Mouse (Mus musculus) lung, postnatal 36 days (tissue): ENCODE data around the gene Tmem262.

Experiments
- DNase-seq: peaks from one replicate; pipeline ENCODE4 v3.0.0; 2022; ENCODE audit warnings: mixed read lengths

Gene Tmem262

DNA sequence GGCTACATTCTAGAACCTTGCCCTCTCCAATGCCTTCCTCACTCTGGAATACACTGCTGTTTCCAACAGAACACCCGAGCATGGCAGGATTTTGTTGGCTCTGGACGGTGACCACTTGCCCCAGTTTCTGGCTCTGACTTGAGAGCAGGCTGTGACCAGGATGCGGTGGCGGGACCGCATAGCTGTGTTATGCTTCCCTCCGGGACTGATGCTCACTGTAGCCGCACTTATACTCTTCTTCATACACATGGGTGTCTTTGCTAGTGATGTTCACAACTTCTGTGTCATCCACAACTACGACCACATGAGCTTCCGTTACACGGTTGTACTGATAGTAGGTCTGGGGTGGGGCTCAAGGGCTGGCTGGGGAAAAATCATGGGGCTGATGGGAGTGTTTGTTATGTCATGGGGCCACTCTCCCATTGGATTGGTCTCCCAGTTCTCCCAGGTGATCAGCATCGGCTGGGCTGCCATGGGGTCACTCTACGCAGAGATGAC, at the start of gene Tmem262:
Gene Tmem262 (plus strand): TSS at position 51 of the 498 bp plus-strand sequence.
- DNase-seq = no peak

DNA sequence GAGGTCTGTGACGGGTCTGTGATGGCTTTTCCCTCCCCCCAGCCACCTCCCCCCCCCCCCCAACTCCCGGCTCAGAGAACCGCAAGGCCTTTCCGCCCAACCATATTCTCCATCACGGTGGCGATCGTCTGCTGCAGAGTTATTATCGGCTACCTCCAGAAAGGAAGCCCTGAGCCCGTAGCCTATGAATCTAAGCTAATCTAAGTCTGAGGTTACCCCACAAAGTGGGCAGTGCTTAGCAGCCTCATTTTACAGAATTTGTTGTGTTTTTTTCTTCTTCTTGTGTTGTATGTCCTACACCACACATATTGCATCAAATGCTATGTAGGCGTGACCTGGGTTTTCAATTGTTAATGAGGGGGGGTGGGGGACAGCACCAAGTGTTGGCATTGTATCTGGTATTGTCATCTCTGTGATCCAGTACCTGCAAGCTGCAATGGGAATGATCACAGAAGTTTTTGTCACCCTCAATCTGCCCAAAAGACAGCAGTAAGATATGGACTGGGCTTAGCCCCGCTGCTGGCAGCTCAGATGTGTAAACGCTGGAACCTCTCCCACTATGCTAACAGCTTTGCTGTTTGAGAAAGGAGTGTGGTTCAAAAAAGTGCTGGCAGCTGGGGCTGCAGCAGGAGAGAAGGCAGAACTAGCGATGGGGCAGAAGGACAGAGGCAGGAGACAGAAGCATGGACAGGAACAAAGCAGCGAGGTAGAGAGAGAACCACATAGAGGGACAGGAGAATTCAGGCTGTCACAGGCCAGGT, 49.1 kb upstream of the Tmem262 start:
- DNase-seq = no peak

DNA sequence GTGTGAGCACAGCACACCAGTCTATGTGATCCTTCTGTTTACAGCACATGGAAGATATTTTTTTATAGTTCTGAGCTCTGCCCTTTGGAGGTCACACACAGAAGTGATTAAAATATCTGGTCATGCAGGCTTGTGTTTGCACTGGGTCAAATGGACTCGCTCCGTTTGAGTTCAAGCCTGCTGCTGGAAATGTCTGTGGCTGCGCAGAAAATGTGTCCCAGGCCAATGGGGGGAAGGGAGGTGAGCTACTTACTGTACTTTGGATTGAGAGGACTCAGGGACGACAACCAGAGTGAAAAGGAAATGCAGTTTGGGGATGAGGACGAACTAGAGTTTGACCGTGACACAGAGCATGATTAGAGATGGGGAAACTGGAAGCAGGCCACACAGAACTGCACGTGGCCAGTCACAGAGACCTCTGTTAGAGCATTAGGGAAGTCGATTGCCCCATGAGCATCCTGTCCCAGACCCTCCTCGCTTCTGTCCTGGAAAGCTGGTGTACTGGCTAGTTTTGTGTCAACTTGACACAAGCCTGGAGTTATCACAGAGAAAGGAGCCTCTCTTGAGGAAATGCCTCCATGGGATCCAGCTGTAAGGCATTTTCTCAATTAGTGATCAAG, 43.8 kb upstream of the Tmem262 start:
- DNase-seq = no peak

DNA sequence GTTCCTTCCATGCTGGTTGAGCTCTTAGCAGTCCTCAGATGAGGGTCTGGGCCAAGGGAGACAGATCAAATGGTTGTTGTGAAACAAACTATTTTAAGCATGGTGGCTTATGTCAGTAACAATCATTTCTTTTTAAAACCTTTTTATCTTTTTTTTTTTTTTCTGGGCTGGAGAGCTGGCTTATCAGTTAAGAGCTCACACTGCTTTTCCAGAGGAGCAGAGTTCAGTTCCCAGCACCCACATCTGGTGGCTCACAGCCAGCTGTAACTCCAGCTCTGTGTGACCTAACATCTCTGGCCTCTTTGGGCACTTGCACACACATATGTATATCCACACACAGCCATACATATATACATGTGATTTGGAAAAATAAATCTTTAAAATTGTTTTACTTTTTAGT, 42.1 kb upstream of the Tmem262 start:
- no peak for DNase-seq

DNA sequence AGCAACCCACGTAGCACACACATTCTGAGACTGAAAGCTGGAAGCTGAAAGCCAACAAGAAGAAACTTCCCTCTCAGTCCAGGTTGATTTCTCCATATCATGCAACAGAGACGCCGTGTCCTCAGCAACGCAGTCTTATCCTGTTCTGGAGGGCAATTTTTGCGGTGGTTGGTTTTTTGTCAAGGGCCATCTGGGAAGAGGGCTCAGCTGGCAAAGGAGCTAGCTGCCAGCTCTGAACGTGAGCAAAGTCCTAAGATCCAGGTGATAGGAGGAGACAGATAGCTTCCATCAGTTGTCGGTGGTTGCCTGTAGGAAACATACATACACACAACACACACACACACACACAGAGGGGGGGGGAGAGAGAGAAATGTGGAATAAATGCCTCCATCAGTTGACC, 41.5 kb upstream of the Tmem262 start:
- no peak for DNase-seq

DNA sequence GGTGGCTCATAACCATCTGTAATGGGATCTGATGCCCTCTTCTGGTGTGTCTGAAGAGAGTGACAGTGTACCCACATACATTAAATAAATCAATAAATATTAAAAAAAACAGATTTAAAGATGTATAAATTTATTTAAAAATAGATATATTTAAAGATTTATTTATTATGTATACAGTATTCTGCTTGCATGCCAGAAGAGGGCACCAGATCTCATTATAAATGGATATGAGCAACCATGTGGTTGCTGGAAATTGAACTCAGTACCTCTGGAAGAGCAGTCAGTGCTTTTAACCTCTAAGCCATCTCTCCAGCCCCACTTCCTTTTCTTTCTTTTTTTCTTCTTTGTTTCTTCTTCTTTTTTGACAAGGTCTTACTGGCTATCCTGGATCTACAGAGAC, 39.8 kb upstream of the Tmem262 start:
- no peak for DNase-seq

DNA sequence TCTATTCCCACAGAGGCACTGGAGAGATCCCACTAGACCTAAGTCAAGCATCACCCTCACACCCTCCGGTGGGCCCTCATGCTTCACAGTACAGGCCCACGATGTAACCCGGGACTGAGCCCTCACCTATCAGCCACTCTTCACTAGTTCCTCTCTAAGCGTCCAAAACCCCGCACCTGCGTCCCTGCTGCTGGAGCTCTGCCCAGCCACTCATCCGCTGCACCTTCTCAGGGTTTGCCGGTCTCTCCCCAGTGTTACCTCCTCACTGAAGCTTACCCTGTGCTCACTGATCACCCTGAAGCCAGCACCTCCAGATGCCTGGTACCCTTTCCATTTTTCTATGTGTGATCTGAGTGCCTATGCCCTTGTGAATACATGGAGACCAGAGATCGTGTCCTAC, 37.5 kb upstream of the Tmem262 start:
- no peak for DNase-seq

DNA sequence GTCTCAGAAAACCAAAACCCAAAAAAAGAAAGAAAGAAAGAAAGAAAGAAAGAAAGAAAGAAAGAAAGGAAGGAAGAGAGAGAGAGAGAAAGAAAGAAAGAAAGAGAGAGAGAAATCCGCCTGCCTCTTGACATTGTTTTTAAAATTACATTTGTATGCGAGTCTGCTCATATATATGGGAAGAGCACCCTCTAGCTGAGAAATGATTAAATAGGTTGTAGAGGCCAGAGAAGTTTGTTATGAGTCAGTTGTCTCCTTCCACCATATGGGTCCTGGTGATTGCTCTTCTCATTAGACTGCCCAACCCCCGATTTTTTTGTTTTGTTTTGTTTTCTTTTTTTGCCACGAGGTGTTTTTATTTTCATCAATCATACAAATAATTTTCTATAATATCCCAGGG, 35.7 kb upstream of the Tmem262 start:
- DNase-seq = peak; percentile 43

DNA sequence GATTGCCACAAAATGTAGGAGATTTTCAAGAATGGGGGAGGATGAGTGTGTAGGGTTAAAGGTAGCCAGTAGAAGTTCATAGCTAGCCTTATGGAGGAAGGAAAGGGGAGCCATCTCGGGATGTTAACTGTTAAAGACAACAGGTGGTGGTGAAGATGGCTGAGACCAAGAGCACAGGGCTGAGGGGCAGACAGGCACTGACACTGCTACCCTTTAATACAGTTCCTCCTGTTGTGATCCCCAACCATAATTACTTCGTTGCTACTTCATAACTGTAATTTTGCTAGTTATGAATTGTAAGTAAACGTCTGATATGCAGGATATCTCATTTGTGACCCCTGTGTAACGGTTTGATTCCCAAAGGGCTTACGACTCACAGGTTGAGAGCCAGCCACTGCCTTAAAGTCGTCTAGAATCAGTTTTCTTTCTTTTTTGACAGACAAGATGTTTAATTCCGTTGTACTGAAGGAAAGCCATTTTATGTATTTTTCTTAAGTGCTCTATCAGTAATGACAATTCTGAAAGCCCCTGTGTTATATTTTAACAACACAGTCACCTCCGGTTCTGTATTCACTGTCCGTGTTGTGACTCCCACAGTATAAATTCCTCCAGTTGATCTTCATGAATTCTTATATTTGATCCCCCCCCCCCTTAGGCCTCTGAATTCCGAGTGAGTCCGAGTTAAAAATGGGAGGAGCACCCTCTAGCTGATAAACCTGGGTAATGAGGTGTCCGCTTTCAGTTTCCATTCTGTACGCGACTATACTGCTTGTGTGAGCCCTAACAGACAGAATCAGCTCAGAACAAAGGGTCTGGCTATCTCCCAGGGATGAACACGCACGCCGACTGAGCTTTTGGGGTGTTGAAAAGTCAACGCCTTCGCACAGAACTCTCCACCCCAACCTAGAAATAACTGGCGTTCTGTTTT, 34.2 kb upstream of the Tmem262 start:
- DNase-seq = peak; percentile 72

DNA sequence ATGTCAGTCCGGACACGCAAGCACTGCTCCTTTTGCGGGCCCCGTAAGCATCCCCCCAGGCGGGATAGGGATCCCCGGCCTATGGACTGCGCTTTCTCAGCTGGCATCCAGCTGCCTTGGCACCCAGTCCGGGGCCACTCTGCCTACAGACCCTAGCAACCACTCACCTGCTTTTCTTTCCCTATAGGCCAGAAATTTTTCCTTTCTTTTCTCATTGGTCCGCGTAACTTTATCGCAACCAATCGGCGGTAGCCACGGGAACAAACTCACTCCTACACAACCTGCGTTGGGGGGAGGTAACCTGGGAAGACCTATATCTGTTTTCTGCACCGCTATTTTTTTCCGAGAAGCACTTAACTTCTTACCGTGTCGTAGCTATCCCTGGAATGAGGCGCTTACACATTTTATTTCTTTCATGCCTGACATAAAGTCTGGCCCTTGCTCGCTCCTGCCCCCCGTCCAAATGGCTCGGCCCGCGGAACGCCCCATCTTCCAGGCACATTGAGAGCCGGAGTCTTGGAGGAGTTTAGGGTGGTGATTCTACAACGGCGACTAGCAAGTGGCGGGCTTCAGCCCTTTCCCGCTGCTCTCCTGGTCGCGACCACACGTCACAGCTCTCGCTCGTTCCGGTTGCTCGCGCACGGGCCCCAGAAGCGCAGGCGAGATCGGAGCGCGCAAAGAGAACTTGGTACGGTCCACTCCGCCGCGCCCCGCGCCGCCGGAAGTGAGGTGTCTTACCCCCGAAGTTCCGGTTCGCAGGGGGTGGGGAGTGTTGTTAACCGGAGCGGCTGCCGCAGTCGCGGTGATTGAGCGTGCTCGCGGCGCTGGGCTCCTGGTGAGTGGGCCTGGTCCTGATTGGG, 33.3 kb upstream of the Tmem262 start, which contains the start of gene Syvn1:
Gene Syvn1 (plus strand): TSS at position 283 of the 860 bp plus-strand sequence.
- peak; percentile 96 for DNase-seq

DNA sequence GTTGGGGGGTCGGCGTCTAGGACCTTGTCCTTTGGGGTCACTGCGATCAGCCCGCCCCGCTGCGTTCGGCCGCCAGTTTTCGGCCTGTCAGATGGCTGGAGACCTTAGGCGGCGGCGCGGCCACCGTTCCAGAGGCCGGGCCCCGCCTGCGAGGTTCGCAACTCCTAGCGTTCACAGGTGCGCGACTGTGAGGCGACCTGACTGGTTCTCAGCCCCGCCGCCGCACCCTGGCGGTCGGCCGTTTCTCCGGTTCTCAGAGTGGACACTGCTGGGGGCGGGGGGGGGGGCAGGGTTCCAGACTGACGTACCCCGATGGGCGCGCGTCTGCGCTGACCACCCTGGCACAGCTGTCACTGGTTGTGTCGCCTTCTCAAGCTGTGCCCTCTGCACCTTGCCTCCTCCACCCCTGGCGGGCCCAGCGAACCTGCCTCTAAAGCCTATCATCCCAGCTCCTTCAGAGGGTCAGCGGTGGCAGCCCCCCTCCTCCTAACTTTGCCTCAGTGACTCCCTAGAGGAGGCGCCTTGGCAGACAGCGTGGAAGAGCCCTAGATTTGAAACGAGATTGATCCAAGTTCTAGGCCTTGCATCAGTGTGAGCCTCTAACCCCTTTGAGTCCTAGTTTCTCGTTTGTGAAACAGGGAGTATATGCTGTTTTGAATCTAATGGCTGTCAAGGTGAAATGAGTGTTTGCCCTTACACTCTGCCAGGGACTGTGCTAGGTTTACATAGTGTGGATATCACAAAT, 32.5 kb upstream of the Tmem262 start:
- peak; percentile 41 for DNase-seq

DNA sequence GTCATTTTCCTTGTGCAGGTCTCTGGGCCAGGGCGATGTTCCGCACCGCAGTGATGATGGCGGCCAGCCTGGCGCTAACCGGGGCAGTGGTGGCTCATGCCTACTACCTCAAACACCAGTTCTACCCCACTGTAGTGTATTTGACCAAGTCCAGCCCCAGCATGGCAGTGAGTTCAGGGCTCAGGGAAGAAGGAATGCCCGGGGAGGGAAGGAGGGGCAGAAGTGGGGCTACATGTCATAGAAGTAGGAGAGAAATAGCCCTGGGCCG, 32.0 kb upstream of the Tmem262 start:
- DNase-seq = no peak

DNA sequence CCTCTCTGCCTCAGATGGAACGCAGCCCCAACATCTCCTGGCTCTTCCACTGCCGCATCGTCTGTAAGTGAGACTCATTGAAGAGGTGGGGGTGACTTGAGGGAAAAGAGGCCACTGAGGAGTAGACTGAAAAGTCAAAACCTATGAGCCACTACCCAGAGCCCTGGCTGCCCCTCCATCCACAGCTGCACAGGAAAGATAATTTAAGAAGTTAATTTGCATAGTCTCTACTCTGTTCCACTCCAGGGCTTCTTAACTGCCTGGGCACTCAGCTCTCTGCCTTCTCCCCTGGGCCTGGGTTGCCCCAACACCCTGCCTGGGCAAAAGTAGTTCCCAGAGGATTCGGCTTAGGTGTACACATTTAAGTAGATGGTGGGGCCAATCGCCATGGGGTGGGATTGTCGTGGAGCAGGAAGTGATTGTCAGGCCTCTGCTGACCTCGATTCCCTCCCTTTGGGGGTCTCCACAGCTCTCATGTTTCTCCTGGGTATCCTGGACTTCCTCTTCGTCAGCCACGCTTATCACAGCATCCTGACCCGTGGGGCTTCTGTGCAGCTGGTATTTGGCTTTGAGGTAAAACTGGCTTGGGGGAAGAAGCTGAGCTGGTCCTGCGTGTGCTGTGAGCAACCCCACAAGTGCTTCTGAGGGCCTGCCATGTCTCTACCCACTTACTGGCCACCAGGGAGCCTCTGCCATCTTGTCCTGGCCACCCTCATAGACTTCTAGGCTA, 31.0 kb upstream of the Tmem262 start:
- no peak for DNase-seq

DNA sequence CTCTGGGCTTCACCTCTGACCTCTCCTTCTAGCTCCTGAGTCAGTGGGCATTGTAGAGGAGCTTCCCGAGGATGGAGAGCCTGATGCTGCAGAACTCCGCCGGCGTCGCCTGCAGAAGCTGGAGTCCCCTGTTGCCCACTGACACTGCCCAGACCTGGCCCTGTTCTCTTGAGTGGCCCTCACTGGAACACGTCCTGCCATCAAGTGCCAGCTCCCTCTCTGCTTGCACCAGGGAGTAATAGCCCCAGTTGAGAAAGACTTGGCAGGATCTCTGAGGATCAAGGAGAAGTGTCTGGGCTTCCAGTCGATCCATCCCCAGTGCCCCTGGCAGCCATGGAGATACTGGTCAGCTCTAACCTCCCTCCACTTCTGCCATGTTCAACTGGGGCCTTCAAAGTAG, 27.3 kb upstream of the Tmem262 start:
- no peak for DNase-seq

DNA sequence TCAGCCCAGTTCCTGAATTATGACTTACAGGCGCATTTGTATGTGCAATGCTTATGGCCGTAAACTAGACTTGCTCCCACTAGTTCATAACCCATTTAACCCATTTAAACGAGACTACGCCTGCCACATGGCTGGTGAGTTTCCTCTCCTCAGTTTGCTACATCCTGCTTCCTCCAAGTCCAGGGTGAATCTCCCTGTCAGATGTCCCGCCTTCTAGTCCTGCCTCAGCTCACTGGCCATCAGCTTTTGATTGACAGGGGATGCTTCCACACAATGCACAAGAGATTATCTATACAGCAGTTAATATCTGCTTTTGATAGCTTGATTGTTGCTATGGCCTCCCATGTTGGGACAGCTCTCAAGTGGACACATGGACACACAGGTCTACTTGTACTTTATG, 25.5 kb upstream of the Tmem262 start:
- no peak for DNase-seq

DNA sequence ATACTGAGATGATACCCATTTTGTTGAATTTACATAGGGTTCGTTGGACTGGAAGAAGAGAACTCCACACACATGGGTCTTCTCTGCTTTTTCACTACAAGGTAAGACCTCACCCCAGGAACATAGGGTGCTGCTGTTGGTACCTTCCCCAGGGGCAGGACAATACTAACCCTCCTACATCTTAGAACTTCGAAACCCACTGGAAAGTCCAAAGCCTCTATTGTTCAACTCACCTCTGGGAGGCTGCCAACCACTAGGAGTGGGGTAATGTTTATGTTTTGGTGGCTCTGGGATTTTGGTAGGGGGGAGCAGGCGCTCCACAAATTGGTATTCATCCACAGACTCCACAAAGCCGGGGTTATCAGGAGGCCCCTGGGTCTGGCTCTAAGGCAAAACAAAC, 23.1 kb upstream of the Tmem262 start:
- DNase-seq = no peak

DNA sequence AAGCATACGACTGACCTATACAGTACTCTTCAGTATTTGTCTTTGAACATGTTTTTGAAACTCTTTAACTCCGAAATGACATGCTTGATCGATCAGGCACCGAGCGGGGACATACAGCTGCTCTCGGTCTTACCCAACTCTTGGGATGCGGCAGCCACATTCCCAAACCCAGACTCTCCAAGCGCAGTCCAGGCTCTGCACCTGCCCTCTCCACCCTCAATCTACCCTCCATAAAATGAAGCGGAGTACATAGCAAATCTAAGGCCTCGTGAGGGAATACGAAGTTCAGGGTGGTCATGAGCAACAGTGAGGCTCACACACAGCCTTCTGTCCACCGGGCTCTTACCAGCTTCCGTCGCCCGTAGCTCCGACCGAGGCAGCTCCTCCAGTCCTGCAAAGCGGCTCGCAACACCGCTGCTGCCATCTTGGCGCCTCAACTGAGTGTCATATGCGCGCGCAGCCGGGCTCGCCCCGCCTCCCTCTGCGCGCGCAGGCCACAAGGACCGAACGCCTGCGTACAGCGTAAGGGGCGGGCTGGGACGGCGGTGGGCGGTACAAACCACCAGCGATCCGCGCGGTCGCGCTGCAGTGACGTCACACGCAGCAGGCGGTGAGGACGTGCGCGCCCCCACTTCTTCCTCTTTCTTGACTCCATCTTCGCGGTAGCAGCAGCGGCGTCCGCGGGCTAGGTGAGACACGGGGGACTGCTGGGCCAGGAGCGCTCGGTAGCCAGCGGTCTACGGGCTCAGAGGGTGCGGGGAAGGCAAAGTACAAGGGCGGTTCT, 22.3 kb upstream of the Tmem262 start, which contains the start of the genes Mrpl49 and Fau:
Gene Mrpl49 (minus strand): TSS at position 473 of the 784 bp plus-strand sequence.
Gene Fau (plus strand): TSS at position 532 of the 784 bp plus-strand sequence.
- peak; percentile 99 for DNase-seq

DNA sequence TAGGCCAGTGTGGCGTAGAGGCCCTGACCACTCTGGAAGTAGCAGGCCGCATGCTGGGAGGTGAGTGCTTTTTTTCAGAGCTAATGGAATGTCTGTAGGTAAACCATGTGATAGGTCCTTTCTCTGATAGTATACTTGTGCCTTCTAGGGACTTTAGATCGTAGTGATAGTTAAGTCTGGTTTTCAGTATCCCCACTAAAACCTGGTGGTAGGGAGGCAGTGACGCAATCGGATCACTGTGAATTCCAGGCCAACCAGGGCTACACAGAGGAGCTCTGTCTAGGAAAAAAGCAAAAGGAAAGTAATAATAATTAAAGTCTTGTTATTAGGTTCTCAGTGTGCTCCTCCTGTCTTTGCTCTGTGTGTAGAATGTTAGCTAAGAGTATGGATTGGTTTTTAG, 21.3 kb upstream of the Tmem262 start:
- no peak for DNase-seq

DNA sequence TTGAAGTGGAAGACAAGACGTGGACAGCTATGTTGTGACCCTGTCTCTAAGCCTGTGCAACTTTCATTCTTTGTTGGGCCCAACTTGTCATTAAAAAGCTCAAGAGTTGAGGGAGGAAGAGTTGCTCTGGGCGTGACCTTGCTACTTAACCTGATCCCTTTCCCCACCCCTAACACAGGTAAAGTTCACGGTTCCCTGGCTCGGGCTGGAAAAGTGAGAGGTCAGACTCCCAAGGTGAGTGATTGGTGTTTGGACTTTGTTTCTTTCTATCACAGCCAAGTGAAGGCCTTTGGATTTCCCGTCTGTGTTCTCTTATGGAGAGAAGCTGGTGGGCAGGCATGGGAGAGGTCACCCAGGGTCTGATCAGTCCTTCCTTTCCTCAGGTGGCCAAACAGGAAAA, 20.9 kb upstream of the Tmem262 start:
- no peak for DNase-seq

DNA sequence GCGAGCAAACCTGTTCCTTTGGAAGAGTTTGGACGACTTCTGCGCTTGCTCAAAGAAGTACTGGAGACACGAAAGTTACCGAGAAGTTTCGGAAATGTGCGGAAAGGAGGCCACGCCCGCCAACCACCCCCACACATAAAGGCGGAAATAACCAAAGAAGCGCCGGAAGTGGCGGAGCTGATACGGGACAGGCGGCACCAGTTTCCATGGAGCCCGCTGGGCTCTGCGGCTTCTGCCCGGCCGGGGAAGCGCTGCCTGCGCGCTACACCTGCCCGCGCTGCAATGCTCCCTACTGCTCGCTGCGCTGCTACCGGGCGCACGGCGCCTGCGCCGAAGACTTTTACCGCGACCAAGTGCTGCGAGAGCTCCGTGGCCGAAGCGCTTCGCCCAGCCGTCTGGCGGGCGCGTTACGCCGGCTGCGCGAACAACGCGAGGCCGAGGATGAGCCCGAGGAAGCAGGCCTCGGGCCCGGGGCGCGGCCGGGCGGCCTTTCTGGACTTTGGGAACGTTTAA, 18.8 kb upstream of the Tmem262 start, which contains the start of gene Znhit2:
Gene Znhit2 (plus strand): TSS at position 172 of the 513 bp plus-strand sequence.
- peak; percentile 98 for DNase-seq
